Mouse (Mus musculus): ENCODE measurements around the gene Gdf2. TPM values are rescaled to one million over a fixed set of nuclear protein-coding genes. Genes with fewer than 3 reads are reported as not detected.

Gene Gdf2
- polyA plus RNA-seq, 1 experiment: not detected

GRCm38 (mm10) chr14:33978604-33979059 lies 37.8 kb downstream of the Gdf2 start, which contains the start of gene Zfp488:
Zfp488 (minus strand) TSS chr14:33978764.
- Histone ChIP-seq H3K9ac (ENCODE audit: low read depth, poor library complexity, severe bottlenecking) (no peak within 1 kb of the TSS), H3K27ac (ENCODE audit: insufficient read depth, low read length) (no peak within 1 kb of the TSS), H3K4me1 (ENCODE audit: control insufficient read depth, insufficient read depth, low read length) (no peaks in the 10 kb centered on the region), H3K27me3 (ENCODE audit: control insufficient read depth, insufficient read depth, low read length, poor library complexity, severe bottlenecking) (no peaks in the 10 kb centered on the region), H3K4me3 (ENCODE audit: low read depth, low read length) (peak within 1 kb of the TSS; percentile 44), H3K36me3 (ENCODE audit: control insufficient read depth, insufficient read depth, low read length, poor library complexity, severe bottlenecking) (no peaks in the 10 kb centered on the region), H3K9me3 (replicated peaks; ENCODE audit: control insufficient read depth, insufficient read depth, low read length, poor library complexity, severe bottlenecking) (no peaks in the 10 kb centered on the region)
- TF ChIP-seq POLR2A (IDR thresholded peaks at IDR 0.05; ENCODE audit: insufficient read depth, low read length): no peak
- no peak for TF ChIP-seq CTCF (IDR thresholded peaks at IDR 0.05; ENCODE audit: low read depth, low read length)
- no peak for TF ChIP-seq EP300 (IDR thresholded peaks at IDR 0.05; ENCODE audit: insufficient read depth, low read depth, low read length)

GRCm38 (mm10) chr14:33989201-33989600 lies 48.4 kb downstream of the Gdf2 start:
- TF ChIP-seq EP300 (IDR thresholded peaks at IDR 0.05; ENCODE audit: insufficient read depth, low read depth, low read length) (no peak), CTCF (IDR thresholded peaks at IDR 0.05; ENCODE audit: low read depth, low read length) (no peak), POLR2A (IDR thresholded peaks at IDR 0.05; ENCODE audit: insufficient read depth, low read length) (no peak)
- Histone ChIP-seq H3K4me1 (ENCODE audit: control insufficient read depth, insufficient read depth, low read length) (no peaks in the 10 kb centered on the region), H3K4me3 (ENCODE audit: low read depth, low read length) (no peak overlapping the region), H3K27ac (ENCODE audit: insufficient read depth, low read length) (no peak overlapping the region), H3K9ac (ENCODE audit: low read depth, poor library complexity, severe bottlenecking) (no peak overlapping the region), H3K27me3 (ENCODE audit: control insufficient read depth, insufficient read depth, low read length, poor library complexity, severe bottlenecking) (no peaks in the 10 kb centered on the region), H3K36me3 (ENCODE audit: control insufficient read depth, insufficient read depth, low read length, poor library complexity, severe bottlenecking) (no peaks in the 10 kb centered on the region), H3K9me3 (replicated peaks; ENCODE audit: control insufficient read depth, insufficient read depth, low read length, poor library complexity, severe bottlenecking) (0 out of 2 replicates have a peak, but pooled peaks cover 2% of the 10 kb centered on the region)

- H3K4me1 ChIP-seq (ENCODE audit: control insufficient read depth, insufficient read depth, low read length): no peaks in the 10 kb centered on the region
- no peak overlapping the region for H3K4me3 ChIP-seq (ENCODE audit: low read depth, low read length)
- no peaks in the 10 kb centered on the region for H3K27me3 ChIP-seq (ENCODE audit: control insufficient read depth, insufficient read depth, low read length, poor library complexity, severe bottlenecking)
- no peak for TF ChIP-seq CTCF (IDR thresholded peaks at IDR 0.05; ENCODE audit: low read depth, low read length)
- no peak for TF ChIP-seq POLR2A (IDR thresholded peaks at IDR 0.05; ENCODE audit: insufficient read depth, low read length)
- no peak for TF ChIP-seq EP300 (IDR thresholded peaks at IDR 0.05; ENCODE audit: insufficient read depth, low read depth, low read length)
- 0 out of 2 replicates have a peak, but pooled peaks cover 2% of the 10 kb centered on the region for H3K9me3 ChIP-seq (replicated peaks; ENCODE audit: control insufficient read depth, insufficient read depth, low read length, poor library complexity, severe bottlenecking)
- no peak overlapping the region for H3K9ac ChIP-seq (ENCODE audit: low read depth, poor library complexity, severe bottlenecking)
- no peaks in the 10 kb centered on the region for H3K36me3 ChIP-seq (ENCODE audit: control insufficient read depth, insufficient read depth, low read length, poor library complexity, severe bottlenecking)
- H3K27ac ChIP-seq (ENCODE audit: insufficient read depth, low read length): no peak overlapping the region
These were observed 51.1 kb downstream of the Gdf2 start for GRCm38 (mm10) chr14:33991971-33992370.

GRCm38 (mm10) chr14:33993051-33993450 lies 52.2 kb downstream of the Gdf2 start:
- no peaks in the 10 kb centered on the region for H3K36me3 ChIP-seq (ENCODE audit: control insufficient read depth, insufficient read depth, low read length, poor library complexity, severe bottlenecking)
- no peak overlapping the region for H3K27ac ChIP-seq (ENCODE audit: insufficient read depth, low read length)
- no peaks in the 10 kb centered on the region for H3K4me1 ChIP-seq (ENCODE audit: control insufficient read depth, insufficient read depth, low read length)
- no peak overlapping the region for H3K4me3 ChIP-seq (ENCODE audit: low read depth, low read length)
- TF ChIP-seq POLR2A (IDR thresholded peaks at IDR 0.05; ENCODE audit: insufficient read depth, low read length): no peak
- no peak for TF ChIP-seq CTCF (IDR thresholded peaks at IDR 0.05; ENCODE audit: low read depth, low read length)
- TF ChIP-seq EP300 (IDR thresholded peaks at IDR 0.05; ENCODE audit: insufficient read depth, low read depth, low read length): no peak
- H3K9ac ChIP-seq (ENCODE audit: low read depth, poor library complexity, severe bottlenecking): no peak overlapping the region
- H3K9me3 ChIP-seq (replicated peaks; ENCODE audit: control insufficient read depth, insufficient read depth, low read length, poor library complexity, severe bottlenecking): no peaks in the 10 kb centered on the region
- no peaks in the 10 kb centered on the region for H3K27me3 ChIP-seq (ENCODE audit: control insufficient read depth, insufficient read depth, low read length, poor library complexity, severe bottlenecking)

- Histone ChIP-seq H3K9me3 (replicated peaks; ENCODE audit: control insufficient read depth, insufficient read depth, low read length, poor library complexity, severe bottlenecking) (no peaks in the 10 kb centered on the region), H3K27me3 (ENCODE audit: control insufficient read depth, insufficient read depth, low read length, poor library complexity, severe bottlenecking) (no peaks in the 10 kb centered on the region), H3K27ac (ENCODE audit: insufficient read depth, low read length) (no peak overlapping the region), H3K9ac (ENCODE audit: low read depth, poor library complexity, severe bottlenecking) (no peak overlapping the region), H3K4me1 (ENCODE audit: control insufficient read depth, insufficient read depth, low read length) (no peaks in the 10 kb centered on the region), H3K4me3 (ENCODE audit: low read depth, low read length) (no peak overlapping the region), H3K36me3 (ENCODE audit: control insufficient read depth, insufficient read depth, low read length, poor library complexity, severe bottlenecking) (no peaks in the 10 kb centered on the region)
- TF ChIP-seq POLR2A (IDR thresholded peaks at IDR 0.05; ENCODE audit: insufficient read depth, low read length): no peak
- TF ChIP-seq EP300 (IDR thresholded peaks at IDR 0.05; ENCODE audit: insufficient read depth, low read depth, low read length): no peak
- TF ChIP-seq CTCF (IDR thresholded peaks at IDR 0.05; ENCODE audit: low read depth, low read length): no peak
These were observed 52.9 kb downstream of the Gdf2 start for GRCm38 (mm10) chr14:33993521-33994289.

Other genes starting within 250 kb of the Gdf2 start
- gene Gdf10, start 17.5 kb upstream of the Gdf2 start, polyA plus RNA-seq (2011; ENCODE audit: insufficient read depth, insufficient read length, low read depth, missing spikeins): 0.17 TPM in 1 of 2 replicates, not detected in the other
- gene Rbp3, start 13.0 kb downstream of the Gdf2 start, polyA plus RNA-seq (2011; ENCODE audit: insufficient read depth, insufficient read length, low read depth, missing spikeins): not detected in 2 replicates
- not detected in 2 replicates for gene Zfp488, start 37.7 kb downstream of the Gdf2 start, polyA plus RNA-seq (2011; ENCODE audit: insufficient read depth, insufficient read length, low read depth, missing spikeins)
- gene Gm30083, start 74.1 kb downstream of the Gdf2 start, polyA plus RNA-seq (2011; ENCODE audit: insufficient read depth, insufficient read length, low read depth, missing spikeins): not detected in 2 replicates
- not detected in 2 replicates for gene Gm5460, start 75.7 kb downstream of the Gdf2 start, polyA plus RNA-seq (2011; ENCODE audit: insufficient read depth, insufficient read length, low read depth, missing spikeins)
- not detected in 2 replicates for gene Antxrl, start 111.7 kb downstream of the Gdf2 start, polyA plus RNA-seq (2011; ENCODE audit: insufficient read depth, insufficient read length, low read depth, missing spikeins)
- gene Anxa8, start 144.9 kb downstream of the Gdf2 start, polyA plus RNA-seq (2011; ENCODE audit: insufficient read depth, insufficient read length, low read depth, missing spikeins): 23.3 and 24.6 TPM in 2 replicates
- gene A630023A22Rik, start 161.7 kb downstream of the Gdf2 start, polyA plus RNA-seq (2011; ENCODE audit: insufficient read depth, insufficient read length, low read depth, missing spikeins): not detected in 2 replicates
- gene Npy4r, start 211.4 kb downstream of the Gdf2 start, polyA plus RNA-seq (2011; ENCODE audit: insufficient read depth, insufficient read length, low read depth, missing spikeins): not detected in 2 replicates

Data from ES-Bruce4 (cell line).